Mouse (Mus musculus) small intestine, adult 2 months (tissue): ENCODE results near the gene Cldn13.

Source experiments
- CTCF ChIP-seq: fragments of 200-500 bp; IDR thresholded peaks from 2 replicates; pipeline ENCODE4 v1.5.1; 2012; ENCODE audit warnings: low read depth, mild to moderate bottlenecking, control low read depth, inconsistent platforms, low read length, moderate library complexity, mixed read lengths; ENCODE audit not compliant: insufficient replicate concordance, insufficient read length; ENCODE audit errors: extremely low read depth
- POLR2A ChIP-seq: fragments of 200-500 bp; IDR thresholded peaks from 2 replicates; pipeline ENCODE4 v1.6.1; 2012; ENCODE audit warnings: low read depth, mild to moderate bottlenecking, control low read depth, inconsistent platforms, low read length, moderate library complexity

GRCm38 (mm10) chr5:134887447-134888335 is 27.6 kb downstream of the Cldn13 start:
- no peak for TF ChIP-seq CTCF
- TF ChIP-seq POLR2A, result no peak
